Mouse (Mus musculus): ENCODE results near the gene Ndufb3. TPM values are rescaled to one million over a fixed set of nuclear protein-coding genes. Genes with fewer than 3 reads are reported as not detected.

The Ndufb3 gene
- polyA plus RNA-seq, 1 experiment from 2014 or later = 295 TPM

DNA sequence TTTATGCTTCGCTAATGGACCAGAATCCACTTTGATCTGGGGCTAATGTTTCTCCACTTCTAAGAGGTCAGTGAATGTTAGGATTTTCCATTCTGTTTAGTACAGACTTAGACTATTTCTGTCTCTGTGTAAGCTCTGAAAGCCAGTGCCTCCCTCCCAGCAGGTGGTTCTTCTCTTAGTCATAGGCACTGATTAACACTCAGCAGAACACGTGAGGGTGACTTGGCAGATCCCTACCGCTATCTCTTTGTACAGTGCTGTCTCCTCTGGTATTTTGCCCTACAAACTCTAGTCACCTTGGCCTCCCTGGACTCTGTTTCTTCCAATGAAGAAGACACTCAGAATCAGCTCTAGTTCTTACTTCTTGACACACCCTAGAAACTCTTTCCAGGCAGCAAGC lies 28.2 kb downstream of the Ndufb3 start:
- no peaks in the 10 kb centered on the region for H3K36me3 ChIP-seq (ENCODE audit: insufficient read depth, low read length)
- 56% methylated on average over 3 of the region's 3 CpGs for WGBS
- H3K27ac ChIP-seq = no peak overlapping the region
- no peaks in the 10 kb centered on the region for H3K9me3 ChIP-seq (replicated peaks; ENCODE audit: low read length)
- H3K27me3 ChIP-seq (ENCODE audit: insufficient read depth, low read length) = no peaks in the 10 kb centered on the region
- no peaks in the 10 kb centered on the region for H3K4me1 ChIP-seq (replicated peaks; ENCODE audit: insufficient read depth, low read length)
- H3K4me3 ChIP-seq (replicated peaks; ENCODE audit: low read depth, low read length) = no peak overlapping the region
- H3K9ac ChIP-seq (ENCODE audit: low read depth, low read length) = no peak overlapping the region
- DNase-seq (ENCODE audit: low spot score) = peak; percentile 19
- peak; percentile 46; the same call in 1 of the 2 replicates for ATAC-seq (replicated peaks; ENCODE audit: low FRiP score, low read depth)
- TF ChIP-seq CTCF (IDR thresholded peaks at IDR 0.05; ENCODE audit: low read depth) = no peak
- no peak overlapping the region for H3K4me2 ChIP-seq (ENCODE audit: low read length)

DNA sequence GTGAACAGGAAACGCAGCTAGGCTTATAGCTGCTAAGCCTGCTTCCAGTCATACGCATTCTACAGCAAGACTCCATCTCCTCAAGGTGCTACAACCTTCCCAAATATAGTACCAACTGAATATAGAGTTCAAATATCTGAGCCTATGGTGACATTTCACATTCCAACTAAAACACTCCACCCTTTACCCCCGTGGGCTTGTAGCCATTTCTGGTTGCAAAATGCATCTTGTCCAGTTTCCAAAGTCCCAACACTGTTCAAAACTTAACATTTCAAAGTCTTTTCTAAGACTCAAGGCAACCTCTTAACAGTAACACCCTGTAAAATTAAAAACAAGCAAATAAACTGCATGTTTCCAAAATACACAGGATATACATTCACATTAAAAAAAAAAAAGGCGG lies 29.0 kb downstream of the Ndufb3 start:
- ATAC-seq (replicated peaks; ENCODE audit: low FRiP score, low read depth) (no peak), DNase-seq (ENCODE audit: low spot score) (no peak)
- H3K4me1 ChIP-seq (replicated peaks; ENCODE audit: insufficient read depth, low read length) = no peaks in the 10 kb centered on the region
- H3K9ac ChIP-seq (ENCODE audit: low read depth, low read length) = no peak overlapping the region
- no peaks in the 10 kb centered on the region for H3K27me3 ChIP-seq (ENCODE audit: insufficient read depth, low read length)
- TF ChIP-seq CTCF (IDR thresholded peaks at IDR 0.05; ENCODE audit: low read depth) = no peak
- H3K4me2 ChIP-seq (ENCODE audit: low read length) = no peak overlapping the region
- no peak overlapping the region for H3K27ac ChIP-seq
- no peak overlapping the region for H3K4me3 ChIP-seq (replicated peaks; ENCODE audit: low read depth, low read length)
- no peaks in the 10 kb centered on the region for H3K36me3 ChIP-seq (ENCODE audit: insufficient read depth, low read length)
- 88% methylated on average over 4 of the region's 4 CpGs for WGBS
- H3K9me3 ChIP-seq (replicated peaks; ENCODE audit: low read length) = no peaks in the 10 kb centered on the region

DNA sequence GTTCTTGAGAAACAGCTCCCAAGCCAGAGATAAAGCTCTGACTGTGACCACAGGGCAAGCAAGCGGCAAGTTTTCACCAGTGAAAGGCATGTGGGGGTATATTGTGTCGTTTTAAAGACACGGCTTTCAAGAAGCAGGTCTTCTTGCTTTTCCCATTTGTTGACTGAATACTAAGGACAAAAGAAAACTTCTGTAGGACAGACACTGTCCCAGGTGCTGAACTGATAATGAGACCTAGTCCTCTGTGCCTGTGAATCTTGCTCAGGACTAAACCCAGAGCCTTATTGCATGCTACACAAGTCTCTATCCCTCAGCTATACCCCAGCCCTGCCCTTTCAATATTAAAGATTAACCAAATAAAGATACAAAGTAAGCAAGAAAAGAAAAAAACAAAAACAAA lies 30.0 kb downstream of the Ndufb3 start:
- no peak for ATAC-seq (replicated peaks; ENCODE audit: low FRiP score, low read depth)
- no peak for DNase-seq (ENCODE audit: low spot score)
- no peak overlapping the region for H3K4me3 ChIP-seq (replicated peaks; ENCODE audit: low read depth, low read length)
- WGBS = 75% methylated on average over 3 of the region's 3 CpGs
- no peak overlapping the region for H3K4me2 ChIP-seq (ENCODE audit: low read length)
- H3K4me1 ChIP-seq (replicated peaks; ENCODE audit: insufficient read depth, low read length) = no peaks in the 10 kb centered on the region
- H3K9ac ChIP-seq (ENCODE audit: low read depth, low read length) = no peak overlapping the region
- no peaks in the 10 kb centered on the region for H3K27me3 ChIP-seq (ENCODE audit: insufficient read depth, low read length)
- H3K9me3 ChIP-seq (replicated peaks; ENCODE audit: low read length) = no peaks in the 10 kb centered on the region
- H3K36me3 ChIP-seq (ENCODE audit: insufficient read depth, low read length) = no peaks in the 10 kb centered on the region
- no peak for TF ChIP-seq CTCF (IDR thresholded peaks at IDR 0.05; ENCODE audit: low read depth)
- no peak overlapping the region for H3K27ac ChIP-seq

DNA sequence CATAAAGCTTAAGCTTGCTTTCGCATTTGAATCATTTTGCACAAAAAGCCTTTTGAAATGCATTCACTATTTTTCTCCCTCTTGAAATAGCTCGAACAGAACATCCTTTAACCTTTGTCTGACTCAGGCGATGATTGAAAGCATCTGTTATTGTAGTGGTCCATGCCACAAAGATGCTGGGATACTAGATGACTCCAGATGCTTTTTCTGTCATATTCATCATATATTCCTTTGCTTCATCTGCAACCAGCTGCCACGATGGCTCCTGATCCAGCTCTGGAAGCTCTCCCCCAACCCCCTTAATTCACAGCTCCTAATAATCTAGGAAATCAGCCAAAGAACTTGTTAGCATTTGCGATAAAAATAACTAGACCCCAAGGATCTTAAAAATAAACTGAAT lies 30.9 kb downstream of the Ndufb3 start:
- Histone ChIP-seq H3K27me3 (ENCODE audit: insufficient read depth, low read length) (no peaks in the 10 kb centered on the region), H3K4me1 (replicated peaks; ENCODE audit: insufficient read depth, low read length) (no peaks in the 10 kb centered on the region), H3K9me3 (replicated peaks; ENCODE audit: low read length) (no peaks in the 10 kb centered on the region), H3K9ac (ENCODE audit: low read depth, low read length) (no peak overlapping the region), H3K4me3 (replicated peaks; ENCODE audit: low read depth, low read length) (no peak overlapping the region), H3K4me2 (ENCODE audit: low read length) (no peak overlapping the region), H3K36me3 (ENCODE audit: insufficient read depth, low read length) (no peaks in the 10 kb centered on the region), H3K27ac (no peak overlapping the region)
- no peak for ATAC-seq (replicated peaks; ENCODE audit: low FRiP score, low read depth)
- WGBS = 70% methylated on average over 5 of the region's 5 CpGs
- no peak for DNase-seq (ENCODE audit: low spot score)
- TF ChIP-seq CTCF (IDR thresholded peaks at IDR 0.05; ENCODE audit: low read depth) = no peak

- no peak overlapping the region for H3K27ac ChIP-seq
- H3K4me1 ChIP-seq (replicated peaks; ENCODE audit: insufficient read depth, low read length) = no peaks in the 10 kb centered on the region
- H3K9ac ChIP-seq (ENCODE audit: low read depth, low read length) = no peak overlapping the region
- 79% methylated on average over 6 of the region's 6 CpGs for WGBS
- no peak for ATAC-seq (replicated peaks; ENCODE audit: low FRiP score, low read depth)
- no peak overlapping the region for H3K4me3 ChIP-seq (replicated peaks; ENCODE audit: low read depth, low read length)
- no peaks in the 10 kb centered on the region for H3K27me3 ChIP-seq (ENCODE audit: insufficient read depth, low read length)
- H3K4me2 ChIP-seq (ENCODE audit: low read length) = no peak overlapping the region
- no peaks in the 10 kb centered on the region for H3K9me3 ChIP-seq (replicated peaks; ENCODE audit: low read length)
- DNase-seq (ENCODE audit: low spot score) = no peak
- no peaks in the 10 kb centered on the region for H3K36me3 ChIP-seq (ENCODE audit: insufficient read depth, low read length)
- TF ChIP-seq CTCF (IDR thresholded peaks at IDR 0.05; ENCODE audit: low read depth) = no peak
Measured at GRCm38 (mm10) chr1:58617978-58618668, 31.9 kb downstream of the Ndufb3 start.

DNA sequence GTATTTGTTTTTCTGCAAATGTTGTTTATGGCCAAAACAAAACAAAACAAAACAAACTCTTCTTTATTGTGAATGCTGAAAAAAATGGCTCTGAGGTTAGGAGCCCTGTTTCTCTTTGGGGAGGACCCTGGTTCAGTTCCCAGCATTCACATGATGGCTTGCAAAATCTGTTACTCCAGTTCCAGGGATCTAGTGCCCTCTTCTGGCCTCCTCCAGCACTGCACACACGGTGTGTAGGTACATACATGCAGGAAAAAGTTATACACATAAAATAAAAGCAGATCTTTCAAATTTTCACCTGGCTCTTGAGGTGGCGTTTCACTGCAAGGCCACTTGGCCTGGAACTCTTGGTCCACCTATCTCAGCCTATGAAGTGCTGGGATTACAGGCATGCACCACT lies 32.6 kb downstream of the Ndufb3 start:
- Histone ChIP-seq H3K4me2 (ENCODE audit: low read length) (no peak overlapping the region), H3K36me3 (ENCODE audit: insufficient read depth, low read length) (no peaks in the 10 kb centered on the region), H3K4me1 (replicated peaks; ENCODE audit: insufficient read depth, low read length) (no peaks in the 10 kb centered on the region), H3K27ac (no peak overlapping the region), H3K27me3 (ENCODE audit: insufficient read depth, low read length) (no peaks in the 10 kb centered on the region), H3K9me3 (replicated peaks; ENCODE audit: low read length) (no peaks in the 10 kb centered on the region), H3K9ac (ENCODE audit: low read depth, low read length) (no peak overlapping the region), H3K4me3 (replicated peaks; ENCODE audit: low read depth, low read length) (no peak overlapping the region)
- WGBS = 85% methylated on average over 2 of the region's 2 CpGs
- TF ChIP-seq CTCF (IDR thresholded peaks at IDR 0.05; ENCODE audit: low read depth) = peak; percentile 4; the same call in 1 of the 2 replicates
- DNase-seq (ENCODE audit: low spot score) (no peak), ATAC-seq (replicated peaks; ENCODE audit: low FRiP score, low read depth) (no peak)

DNA sequence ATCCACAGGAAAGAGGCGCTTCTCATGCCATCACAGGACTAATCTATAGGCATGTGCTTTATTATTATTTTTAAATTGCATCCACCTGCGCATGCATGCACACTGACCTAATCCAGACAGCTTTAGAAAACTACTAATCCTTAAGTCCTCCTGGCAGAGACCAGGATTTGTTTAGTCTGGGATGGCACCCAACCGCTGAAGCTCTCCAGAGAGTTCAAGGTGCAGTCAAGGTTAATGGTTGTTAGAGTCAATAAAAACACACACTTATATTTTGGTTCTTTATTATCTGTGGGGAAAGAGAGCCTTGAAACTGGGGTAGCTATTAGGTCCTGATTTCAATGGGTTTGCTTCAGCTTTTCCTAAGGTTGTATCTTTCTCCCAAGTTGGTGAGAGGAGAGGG lies 35.1 kb downstream of the Ndufb3 start:
- TF ChIP-seq CTCF (IDR thresholded peaks at IDR 0.05; ENCODE audit: low read depth) = no peak
- DNase-seq (ENCODE audit: low spot score) (no peak), ATAC-seq (replicated peaks; ENCODE audit: low FRiP score, low read depth) (no peak)
- H3K4me1 ChIP-seq (replicated peaks; ENCODE audit: insufficient read depth, low read length) = no peaks in the 10 kb centered on the region
- WGBS = 73% methylated on average over 3 of the region's 3 CpGs
- no peaks in the 10 kb centered on the region for H3K36me3 ChIP-seq (ENCODE audit: insufficient read depth, low read length)
- no peak overlapping the region for H3K9ac ChIP-seq (ENCODE audit: low read depth, low read length)
- no peak overlapping the region for H3K4me2 ChIP-seq (ENCODE audit: low read length)
- H3K27me3 ChIP-seq (ENCODE audit: insufficient read depth, low read length) = no peaks in the 10 kb centered on the region
- no peak overlapping the region for H3K4me3 ChIP-seq (replicated peaks; ENCODE audit: low read depth, low read length)
- H3K9me3 ChIP-seq (replicated peaks; ENCODE audit: low read length) = no peaks in the 10 kb centered on the region
- H3K27ac ChIP-seq = no peak overlapping the region
